Comparison of ENCODE assay signal across 7 mouse cellular contexts in the genomic region with DNA sequence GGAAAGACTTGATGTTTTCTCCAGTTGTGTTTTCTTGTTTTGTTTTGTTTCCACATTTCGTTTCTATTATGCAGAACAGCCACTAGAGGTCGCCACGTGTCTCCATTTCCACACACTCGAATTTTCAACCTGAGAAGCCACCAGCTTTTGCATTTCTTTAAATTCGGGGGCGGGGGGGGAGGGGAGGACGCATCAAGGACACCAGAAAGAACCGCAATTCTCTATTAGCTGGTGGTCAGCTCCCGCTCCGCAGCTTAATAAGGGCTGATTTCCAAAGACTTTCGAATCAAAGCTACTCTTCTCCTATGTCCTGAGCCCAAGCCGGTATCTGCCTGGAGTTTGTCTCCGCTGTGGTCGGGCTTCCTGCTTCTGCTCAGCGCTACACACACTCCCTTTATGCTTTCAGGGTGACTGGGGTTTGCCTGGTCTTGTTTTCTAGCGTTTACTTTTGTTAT. TPM values are rescaled to one million over a fixed set of nuclear protein-coding genes. Genes with fewer than 3 reads are reported as not detected.
A peak's percentile ranks its signal among the peaks of the same experiment; 100 is the strongest.
DNase-seq lines count a peak whose midpoint lies in the region; ATAC-seq lines count a peak whose summit lies in the region.

No protein-coding gene starts in this region.

- peak overlapping the region; percentile 47 for H3K9ac ChIP-seq in intestine, embryonic 15.5 days

- under 1% methylated on average over 16 of the region's 16 CpGs for WGBS in intestine, embryonic 15.5 days
- WGBS in limb, embryonic 10.5 days = under 1% methylated on average over 16 of the region's 16 CpGs
- under 1% methylated on average over 16 of the region's 16 CpGs for WGBS in midbrain, embryonic 10.5 days

- no peaks in the 10 kb centered on the region for H3K27me3 ChIP-seq in intestine, embryonic 15.5 days (replicated peaks)
- H3K27me3 ChIP-seq in limb, embryonic 10.5 days (ENCODE audit: low read depth, poor library complexity, severe bottlenecking) = no peaks in the 10 kb centered on the region
- no peaks in the 10 kb centered on the region for H3K27me3 ChIP-seq in midbrain, embryonic 10.5 days (ENCODE audit: low read depth, poor library complexity, severe bottlenecking)

- no peaks in the 10 kb centered on the region for H3K36me3 ChIP-seq in intestine, embryonic 15.5 days
- H3K36me3 ChIP-seq in limb, embryonic 10.5 days = no peaks in the 10 kb centered on the region
- H3K36me3 ChIP-seq in midbrain, embryonic 10.5 days = no peaks in the 10 kb centered on the region

- H3K4me3 ChIP-seq in intestine, embryonic 15.5 days (replicated peaks) = peak overlapping the region; percentile 45
- H3K4me3 ChIP-seq in limb, embryonic 10.5 days = peak overlapping the region; percentile 61
- peak overlapping the region; percentile 58 for H3K4me3 ChIP-seq in midbrain, embryonic 10.5 days

- no peaks in the 10 kb centered on the region for H3K4me1 ChIP-seq in intestine, embryonic 15.5 days (replicated peaks)
- peaks cover 6% of the 10 kb centered on the region for H3K4me1 ChIP-seq in limb, embryonic 10.5 days
- peaks cover 6% of the 10 kb centered on the region for H3K4me1 ChIP-seq in midbrain, embryonic 10.5 days

- no peaks in the 10 kb centered on the region for H3K9me3 ChIP-seq in intestine, embryonic 15.5 days
- H3K9me3 ChIP-seq in limb, embryonic 10.5 days (replicated peaks) = no peaks in the 10 kb centered on the region
- no peaks in the 10 kb centered on the region for H3K9me3 ChIP-seq in midbrain, embryonic 10.5 days (replicated peaks)

- H3K27ac ChIP-seq in intestine, embryonic 15.5 days = no peak overlapping the region
- peak overlapping the region; percentile 61 for H3K27ac ChIP-seq in limb, embryonic 10.5 days
- peak overlapping the region; percentile 64 for H3K27ac ChIP-seq in midbrain, embryonic 10.5 days (replicated peaks)

- peak; percentile 71 for ATAC-seq in activated CD4-positive, CD25-positive, alpha-beta regulatory T cell, adult 4 months
- peak; percentile 86 for ATAC-seq in intestine, embryonic 15.5 days

- H3K4me2 ChIP-seq in intestine, embryonic 15.5 days (replicated peaks) = peak overlapping the region; percentile 74

- DNase-seq in cerebellum, adult 9-10 months = peak; percentile 29
- peak; percentile 78 for DNase-seq in forelimb bud, embryonic 11.5 days (ENCODE audit: low read depth, low spot score)
- DNase-seq in limb, embryonic 10.5 days (ENCODE audit: low spot score) = peak; percentile 81
- DNase-seq in midbrain, embryonic 10.5 days (ENCODE audit: low spot score) = peak; percentile 74
- DNase-seq in right cerebral cortex, postnatal 25 days = peak; percentile 52

RNA-seq across cellular contexts. Expression of a gene that starts 0.6 kb away (rescaled TPM):
- polyA plus RNA-seq in activated CD4-positive, CD25-positive, alpha-beta regulatory T cell, adult 4 months (2017; shearing (Covaris generic)) = 1 to 10 TPM in 1 of 2 experiments, under 1 TPM in 1; 0.17 to 3.9 TPM
- 13.7 and 14.1 TPM in 2 replicates for polyA plus RNA-seq in intestine, embryonic 15.5 days (2015; fragmentation: Nextera tagmentation; extraction: Ambion mirVana)
- polyA plus RNA-seq in limb, embryonic 10.5 days (2016; fragmentation: Nextera tagmentation; extraction: Ambion mirVana) = 12.5 and 13.1 TPM in 2 replicates
- polyA plus RNA-seq in midbrain, embryonic 10.5 days (2016; fragmentation: Nextera tagmentation; extraction: Ambion mirVana) = 14.6 and 16.9 TPM in 2 replicates

Comparison
In these comparisons a context has a peak if more than half of its experiments do, and no peak if none do; other contexts are left out.
1. DNase-seq: peak in every context shown above with its lines; median percentile 81 in limb, embryonic 10.5 days; 78 in forelimb bud, embryonic 11.5 days; 74 in midbrain, embryonic 10.5 days; 52 in right cerebral cortex, postnatal 25 days; 29 in cerebellum, adult 9-10 months.